Mouse (Mus musculus) heart, embryonic 13.5 days (tissue): ENCODE measurements around the gene Ilf3. TPM values are rescaled to one million over a fixed set of nuclear protein-coding genes. Genes with fewer than 3 reads are reported as not detected.

Experiments used
- ATAC-seq: fragments of 200-750 bp; cut with Nextera tagmentation; 2 replicates; pipeline ENCODE4 v1.8.0; 2017; ENCODE audit warnings: moderate TSS enrichment; ENCODE audit not compliant: insufficient number of reproducible peaks, low FRiP score, low TSS enrichment; ENCODE audit errors: extremely low read depth
- H3K27ac ChIP-seq: fragments of 300-500 bp; sonication (generic); replicated peaks from 2 replicates; pipeline ENCODE4 v1.5.1; 2015; ENCODE audit warnings: moderate library complexity, mild to moderate bottlenecking, inconsistent platforms
- H3K27me3 ChIP-seq: fragments of 300-500 bp; sonication (generic); replicated peaks from 2 replicates; pipeline ENCODE4 v1.6.1; 2015; ENCODE audit warnings: mild to moderate bottlenecking, inconsistent platforms
- H3K36me3 ChIP-seq: fragments of 300-500 bp; sonication (generic); 2 replicates; pipeline ENCODE4 v1.6.1; 2015; ENCODE audit warnings: mild to moderate bottlenecking, inconsistent platforms
- H3K4me1 ChIP-seq: fragments of 300-500 bp; sonication (generic); 2 replicates; pipeline ENCODE4 v1.6.1; 2015; ENCODE audit warnings: inconsistent platforms
- H3K4me2 ChIP-seq: fragments of 300-500 bp; sonication (generic); 2 replicates; pipeline ENCODE4 v1.6.1; 2015; ENCODE audit warnings: inconsistent platforms, mild to moderate bottlenecking, moderate library complexity
- H3K4me3 ChIP-seq: fragments of 300-500 bp; sonication (generic); 2 replicates; pipeline ENCODE4 v1.5.1; 2015; ENCODE audit warnings: moderate library complexity, mild to moderate bottlenecking, inconsistent platforms
- H3K9ac ChIP-seq: fragments of 300-500 bp; sonication (generic); 2 replicates; pipeline ENCODE4 v1.6.1; 2015; ENCODE audit warnings: inconsistent platforms, mild to moderate bottlenecking, moderate library complexity
- H3K9me3 ChIP-seq: fragments of 300-500 bp; sonication (generic); 2 replicates; pipeline ENCODE4 v1.6.1; 2016; ENCODE audit warnings: inconsistent platforms
- WGBS: fragments of 180-500 bp; shearing (Covaris S2); methylation state at CpG from one replicate; pipeline ENCODE4 v1.1.7; 2015; ENCODE audit warnings: mixed read lengths; 5-methylcytosine and 5-hydroxymethylcytosine counted together
- polyA plus RNA-seq: library from polyadenylated mRNA; unstranded; fragments of >200 nt; fragmentation: Nextera tagmentation; extraction: Ambion mirVana; gene quantifications from 2 replicates; pipeline ENCODE4 v1.2.1, GENCODE M21; 2015

The Ilf3 gene
- polyA plus RNA-seq, 1 experiment from 2014 or later: 115 TPM

DNA sequence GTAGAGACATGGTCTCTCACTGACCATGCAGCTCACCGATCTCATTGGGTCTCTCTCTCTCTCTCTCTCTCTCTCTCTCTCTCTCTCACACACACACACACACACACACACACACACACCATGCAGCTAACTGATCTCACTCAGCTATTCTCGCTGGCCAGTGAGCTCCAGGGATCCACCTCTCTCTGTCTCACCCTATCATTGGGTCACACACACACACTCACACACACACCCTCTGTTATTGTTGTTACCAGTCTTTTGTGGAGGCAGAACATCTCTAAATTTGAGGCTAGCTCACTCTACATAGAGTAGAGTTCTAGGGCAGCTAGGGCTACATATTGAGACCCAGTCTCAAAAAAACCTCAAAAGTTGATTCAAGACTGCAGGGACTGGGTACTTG is 58.9 kb downstream of the Ilf3 start:
- no peaks in the 10 kb centered on the region for H3K27me3 ChIP-seq
- WGBS: 44% methylated on average over 2 of the region's 2 CpGs
- H3K27ac ChIP-seq: no peak overlapping the region
- H3K9me3 ChIP-seq: no peaks in the 10 kb centered on the region
- peaks cover 51% of the 10 kb centered on the region for H3K4me1 ChIP-seq
- H3K9ac ChIP-seq: peak overlapping the region; percentile 92; the same call in 1 of the 2 replicates
- peak overlapping the region; percentile 83 for H3K4me2 ChIP-seq
- no peak for ATAC-seq
- H3K36me3 ChIP-seq: peaks cover 2% of the 10 kb centered on the region
- peak overlapping the region; percentile 86 for H3K4me3 ChIP-seq

DNA sequence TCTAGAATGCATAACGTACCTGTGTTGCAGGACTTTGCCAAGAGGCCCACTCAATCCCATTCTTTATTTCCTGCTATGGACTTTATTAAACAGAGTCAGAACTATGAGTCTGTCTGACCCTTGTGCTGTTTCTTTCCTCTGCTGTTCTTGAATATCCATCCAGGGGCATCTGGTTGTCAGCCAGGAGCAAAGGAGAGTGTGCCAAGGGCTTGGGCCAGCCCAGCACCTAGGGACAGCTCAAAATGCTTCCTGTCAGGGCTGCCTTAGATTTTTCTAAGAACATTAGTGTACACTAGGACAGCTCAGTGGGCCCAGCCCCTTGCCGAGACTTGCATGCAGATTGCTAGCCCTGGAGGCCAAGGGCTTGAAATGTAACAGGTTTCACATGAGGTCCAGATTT is 60.1 kb downstream of the Ilf3 start:
- H3K9ac ChIP-seq: peak overlapping the region; percentile 63
- no peaks in the 10 kb centered on the region; the same call in 1 of the 2 replicates for H3K36me3 ChIP-seq
- H3K27me3 ChIP-seq: no peaks in the 10 kb centered on the region
- H3K9me3 ChIP-seq: no peaks in the 10 kb centered on the region
- H3K27ac ChIP-seq: no peak overlapping the region
- 81% methylated on average over 2 of the region's 2 CpGs for WGBS
- no peak overlapping the region for H3K4me3 ChIP-seq
- H3K4me1 ChIP-seq: peaks cover 56% of the 10 kb centered on the region
- no peak overlapping the region for H3K4me2 ChIP-seq
- no peak for ATAC-seq

DNA sequence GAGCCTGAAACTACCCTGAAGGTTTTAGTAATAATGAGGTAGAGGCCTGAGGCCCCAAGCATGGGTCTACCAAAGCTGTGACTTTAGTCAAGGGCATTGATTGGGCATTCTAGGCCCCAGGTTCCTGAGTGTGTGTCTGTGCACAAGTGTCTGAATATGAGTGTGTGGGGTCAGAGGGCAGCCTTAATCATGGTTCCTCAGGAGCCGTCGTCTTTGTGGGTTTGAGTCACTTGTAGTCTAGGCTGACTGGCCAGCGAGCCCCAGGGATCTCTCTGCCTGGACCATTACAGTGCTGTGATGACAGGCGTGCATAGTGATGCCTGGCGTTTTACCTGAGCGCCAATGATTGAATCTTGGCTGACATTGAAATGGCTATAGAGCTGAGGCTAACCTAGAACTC is 60.5 kb downstream of the Ilf3 start:
- peaks cover 59% of the 10 kb centered on the region for H3K4me1 ChIP-seq
- H3K36me3 ChIP-seq: no peaks in the 10 kb centered on the region; the same call in 1 of the 2 replicates
- H3K4me3 ChIP-seq: no peak overlapping the region
- H3K4me2 ChIP-seq: no peak overlapping the region
- H3K9me3 ChIP-seq: no peaks in the 10 kb centered on the region
- peak overlapping the region; percentile 63; the same call in 1 of the 2 replicates for H3K9ac ChIP-seq
- ATAC-seq: no peak
- no peaks in the 10 kb centered on the region for H3K27me3 ChIP-seq
- H3K27ac ChIP-seq: no peak overlapping the region
- WGBS: 75% methylated on average over 6 of the region's 6 CpGs

DNA sequence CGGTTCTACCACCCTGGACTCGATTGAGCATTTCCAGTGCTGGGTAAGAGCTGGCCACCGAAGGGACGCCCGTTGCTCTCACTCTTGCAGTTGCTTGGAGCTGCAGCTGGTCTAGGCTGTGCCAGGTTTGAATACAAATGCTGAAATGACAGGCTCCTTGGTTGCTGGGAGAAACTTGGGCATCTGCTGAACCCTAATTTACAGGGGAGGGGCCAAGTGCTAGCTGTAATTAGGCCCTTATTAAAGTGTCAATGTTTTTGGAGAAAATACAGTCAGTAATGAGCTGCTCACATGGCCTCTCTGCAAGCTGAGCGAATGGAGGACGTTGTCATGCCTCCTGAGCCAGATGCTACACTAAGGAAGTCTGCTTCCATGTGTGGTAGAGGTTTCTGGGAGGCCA is 63.1 kb downstream of the Ilf3 start:
- peaks cover 72% of the 10 kb centered on the region for H3K4me1 ChIP-seq
- no peak overlapping the region for H3K4me2 ChIP-seq
- no peak overlapping the region for H3K4me3 ChIP-seq
- no peak for ATAC-seq
- H3K27ac ChIP-seq: no peak overlapping the region
- no peaks in the 10 kb centered on the region for H3K27me3 ChIP-seq
- no peak overlapping the region for H3K9ac ChIP-seq
- no peaks in the 10 kb centered on the region for H3K9me3 ChIP-seq
- H3K36me3 ChIP-seq: no peaks in the 10 kb centered on the region; the same call in 1 of the 2 replicates
- WGBS: 80% methylated on average over 7 of the region's 7 CpGs

DNA sequence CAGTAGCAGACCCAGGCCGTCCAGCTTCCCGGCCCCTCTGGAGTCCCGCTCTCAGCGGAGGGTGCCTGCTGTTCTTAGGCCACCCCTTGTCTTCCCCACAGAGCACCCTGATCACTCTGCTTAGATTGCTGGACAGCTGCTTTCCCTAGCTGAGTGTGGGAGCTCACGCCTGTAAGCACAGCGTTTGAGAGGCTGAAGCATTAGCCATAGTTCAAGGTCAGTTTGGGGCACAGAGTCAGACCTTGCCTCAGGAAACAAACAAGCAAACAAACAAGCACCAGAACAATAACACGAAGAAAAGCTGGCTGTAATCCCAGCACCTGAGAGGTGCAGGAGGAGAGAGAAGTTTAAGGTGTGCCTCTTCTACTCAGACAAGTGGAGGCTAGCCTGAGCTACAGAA is 64.4 kb downstream of the Ilf3 start:
- H3K4me1 ChIP-seq: peaks cover 74% of the 10 kb centered on the region
- H3K27me3 ChIP-seq: no peaks in the 10 kb centered on the region
- no peaks in the 10 kb centered on the region; the same call in 1 of the 2 replicates for H3K36me3 ChIP-seq
- H3K4me3 ChIP-seq: no peak overlapping the region
- no peak overlapping the region for H3K27ac ChIP-seq
- ATAC-seq: no peak
- WGBS: 80% methylated on average over 7 of the region's 7 CpGs
- H3K4me2 ChIP-seq: no peak overlapping the region
- H3K9ac ChIP-seq: no peak overlapping the region
- H3K9me3 ChIP-seq: no peaks in the 10 kb centered on the region

DNA sequence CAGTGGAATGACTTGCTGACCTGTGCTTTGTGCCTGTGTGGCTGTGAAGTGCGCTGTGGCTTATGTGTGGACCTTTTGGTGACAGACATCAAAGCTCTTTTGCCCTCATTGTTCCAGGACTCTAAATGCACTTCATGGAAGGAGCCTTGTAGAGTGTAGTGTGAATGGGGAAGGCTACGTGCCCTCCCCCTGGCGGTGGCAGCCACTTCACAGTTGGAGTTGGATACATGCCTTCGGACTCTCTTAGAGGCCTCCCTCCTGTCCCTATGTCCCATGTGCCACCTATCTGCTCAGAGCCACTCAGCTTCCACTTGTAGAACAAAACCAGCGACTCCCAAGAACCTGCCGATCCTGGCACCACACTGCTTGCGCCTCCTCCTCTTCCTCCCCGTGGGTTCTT is 66.1 kb downstream of the Ilf3 start:
- H3K4me3 ChIP-seq: no peak overlapping the region
- H3K9me3 ChIP-seq: no peaks in the 10 kb centered on the region
- H3K9ac ChIP-seq: no peak overlapping the region; the same call in 1 of the 2 replicates
- no peak for ATAC-seq
- H3K27me3 ChIP-seq: no peaks in the 10 kb centered on the region
- H3K4me1 ChIP-seq: peaks cover 78% of the 10 kb centered on the region
- H3K27ac ChIP-seq: peak overlapping the region; percentile 63; the same call in 1 of the 2 replicates
- no peaks in the 10 kb centered on the region; the same call in 1 of the 2 replicates for H3K36me3 ChIP-seq
- no peak overlapping the region for H3K4me2 ChIP-seq
- 74% methylated on average over 8 of the region's 8 CpGs for whole genome bisulfite sequencing

DNA sequence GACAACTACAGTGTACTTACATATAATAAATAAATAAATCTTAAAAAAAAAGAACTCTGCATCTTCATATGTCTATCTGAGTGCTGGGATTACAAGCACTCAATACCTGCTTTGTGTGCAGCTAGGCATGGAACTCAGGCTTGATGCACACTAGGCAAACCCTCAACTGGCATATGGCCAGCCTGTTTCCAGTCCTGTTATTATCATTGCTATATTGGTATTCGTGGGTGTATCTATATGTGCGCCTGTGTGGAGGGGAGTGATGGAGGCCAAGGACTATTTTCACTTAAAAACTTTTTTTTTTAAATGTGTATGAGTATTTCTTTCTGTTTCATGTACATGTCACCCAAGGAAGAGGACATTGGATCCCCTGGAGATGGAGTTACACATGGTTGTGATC is 66.7 kb downstream of the Ilf3 start:
- ATAC-seq: no peak
- no peaks in the 10 kb centered on the region; the same call in 1 of the 2 replicates for H3K36me3 ChIP-seq
- no peak overlapping the region for H3K9ac ChIP-seq
- H3K4me3 ChIP-seq: no peak overlapping the region
- H3K27ac ChIP-seq: no peak overlapping the region
- no peaks in the 10 kb centered on the region for H3K27me3 ChIP-seq
- H3K4me2 ChIP-seq: no peak overlapping the region
- WGBS: 85% methylated on average over 2 of the region's 2 CpGs
- H3K4me1 ChIP-seq: peaks cover 81% of the 10 kb centered on the region
- no peaks in the 10 kb centered on the region for H3K9me3 ChIP-seq

DNA sequence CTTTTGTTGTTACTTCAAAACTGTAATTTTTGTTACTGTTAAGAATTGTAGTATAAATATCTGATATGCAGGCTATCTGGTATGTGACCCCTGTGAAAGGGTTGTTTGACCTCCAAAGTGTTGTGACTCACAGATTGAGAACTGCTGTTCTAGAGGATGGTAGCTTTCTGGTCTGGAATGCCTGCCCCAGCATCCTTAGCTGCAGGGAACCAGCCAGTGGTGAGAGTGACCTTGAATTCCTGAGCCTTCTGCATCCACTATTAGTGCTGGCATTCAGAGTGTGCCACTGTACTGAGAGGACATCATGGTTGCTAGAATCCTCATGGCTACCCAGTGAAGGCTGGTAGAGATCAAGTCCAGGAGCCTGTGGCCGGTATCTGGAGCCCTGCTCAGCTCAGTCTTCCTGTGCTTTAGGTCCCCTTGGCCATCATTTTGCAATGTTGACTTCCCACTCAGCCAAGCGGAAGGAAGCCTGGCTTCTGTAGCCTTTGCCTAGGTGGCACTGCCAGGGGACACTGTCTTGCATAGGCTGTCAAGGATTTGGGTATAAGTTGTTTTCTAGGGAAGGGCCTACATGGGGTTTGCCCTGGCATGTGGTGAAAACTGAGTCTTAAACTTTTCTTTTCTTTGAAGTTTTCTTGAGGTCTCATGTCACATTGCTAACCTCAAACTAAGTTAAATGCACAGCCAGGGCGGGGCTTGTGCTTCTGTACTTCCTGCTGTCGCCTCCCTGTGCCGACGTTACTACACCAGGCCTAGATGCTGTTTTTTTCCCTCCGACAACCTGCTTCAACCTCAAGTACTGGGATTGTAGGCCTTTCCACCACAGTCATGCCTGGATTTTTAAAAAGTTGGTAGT is 68.3 kb downstream of the Ilf3 start:
- H3K9me3 ChIP-seq: no peaks in the 10 kb centered on the region
- H3K36me3 ChIP-seq: no peaks in the 10 kb centered on the region; the same call in 1 of the 2 replicates
- no peak for ATAC-seq
- peaks cover 75% of the 10 kb centered on the region for H3K4me1 ChIP-seq
- WGBS: 76% methylated on average over 7 of the region's 7 CpGs
- H3K27ac ChIP-seq: peak overlapping the region; percentile 80
- H3K4me2 ChIP-seq: no peak overlapping the region
- peak overlapping the region; percentile 24; the same call in 1 of the 2 replicates for H3K9ac ChIP-seq
- H3K4me3 ChIP-seq: no peak overlapping the region
- no peaks in the 10 kb centered on the region for H3K27me3 ChIP-seq

DNA sequence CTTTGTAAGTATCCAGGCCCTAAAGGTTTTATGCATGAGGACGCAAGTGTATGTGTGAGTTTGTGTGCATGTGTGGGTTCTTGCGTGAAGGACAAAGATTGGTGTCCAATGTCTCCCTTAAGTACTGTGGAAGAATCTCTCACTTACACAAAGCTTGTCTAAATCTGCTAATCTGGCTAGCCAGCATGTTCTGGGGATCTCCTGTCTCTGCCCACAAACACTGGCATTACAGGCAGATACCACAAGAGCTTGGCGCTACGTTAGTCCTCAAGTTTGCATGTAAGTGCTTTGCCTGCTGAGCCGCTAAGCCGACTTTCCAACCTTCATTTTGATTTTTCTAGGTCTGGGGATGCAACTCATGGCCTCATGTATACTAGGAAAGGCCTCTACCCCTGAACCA is 69.9 kb downstream of the Ilf3 start:
- H3K9ac ChIP-seq: no peak overlapping the region
- H3K36me3 ChIP-seq: no peaks in the 10 kb centered on the region
- ATAC-seq: no peak
- peaks cover 65% of the 10 kb centered on the region for H3K4me1 ChIP-seq
- H3K4me3 ChIP-seq: no peak overlapping the region
- no peaks in the 10 kb centered on the region for H3K27me3 ChIP-seq
- WGBS: 88% methylated on average over 6 of the region's 6 CpGs
- peak overlapping the region; percentile 0; the same call in 1 of the 2 replicates for H3K4me2 ChIP-seq
- peak overlapping the region; percentile 51 for H3K27ac ChIP-seq
- H3K9me3 ChIP-seq: no peaks in the 10 kb centered on the region

DNA sequence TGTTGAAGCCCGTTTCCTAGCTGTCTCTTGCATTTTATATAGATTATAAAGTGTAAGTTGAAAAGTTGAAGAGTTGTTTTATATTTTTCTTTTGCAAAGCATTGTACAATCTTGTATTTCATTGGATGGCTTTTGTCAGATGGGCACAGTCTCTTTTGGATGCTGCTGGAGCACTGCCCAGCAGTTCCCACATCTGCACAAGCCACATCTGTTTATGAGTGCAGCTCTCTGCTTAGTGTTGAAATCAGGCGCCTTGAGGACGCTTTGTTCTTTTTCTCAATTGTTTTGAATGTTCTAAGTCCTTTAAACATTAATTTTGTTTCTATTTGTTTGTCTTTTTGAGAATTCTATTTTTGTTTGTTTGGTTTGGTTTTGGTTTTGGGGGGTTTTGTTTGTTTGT is 70.5 kb downstream of the Ilf3 start:
- peaks cover 62% of the 10 kb centered on the region for H3K4me1 ChIP-seq
- 62% methylated on average over 3 of the region's 3 CpGs for WGBS
- ATAC-seq: no peak

DNA sequence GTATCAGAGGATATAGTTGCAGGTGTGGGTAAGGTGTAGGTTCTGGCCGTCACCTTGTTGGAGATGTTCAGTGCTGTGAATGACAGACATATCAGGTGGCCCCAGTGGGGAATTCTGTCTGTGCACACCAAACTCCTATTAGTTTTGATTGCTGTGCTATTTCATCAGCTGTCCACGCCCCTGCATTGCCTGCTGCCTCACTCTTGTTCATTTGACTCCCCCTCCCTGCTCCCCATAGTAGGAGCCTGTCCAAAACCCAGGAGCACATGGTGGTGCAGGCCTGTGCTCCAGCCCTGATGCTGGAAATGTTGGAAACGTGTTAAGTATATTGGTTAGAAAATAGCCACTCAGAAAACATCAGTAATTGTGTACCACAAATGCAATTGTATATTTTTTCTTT is 71.8 kb downstream of the Ilf3 start:
- no peak overlapping the region for H3K4me3 ChIP-seq
- peaks cover 3% of the 10 kb centered on the region for H3K36me3 ChIP-seq
- no peaks in the 10 kb centered on the region for H3K9me3 ChIP-seq
- no peak for ATAC-seq
- H3K9ac ChIP-seq: 0 out of 2 replicates have a peak overlapping the region, but pooled peaks have one; percentile 24
- H3K27ac ChIP-seq: peak overlapping the region; percentile 8; the same call in 1 of the 2 replicates
- H3K27me3 ChIP-seq: no peaks in the 10 kb centered on the region
- H3K4me2 ChIP-seq: no peak overlapping the region
- WGBS: 69% methylated on average over 3 of the region's 3 CpGs
- H3K4me1 ChIP-seq: peaks cover 49% of the 10 kb centered on the region

More for the DNA sequence above, 70.5 kb downstream of the Ilf3 start:
- no peak overlapping the region for H3K9ac ChIP-seq
- H3K36me3 ChIP-seq: no peaks in the 10 kb centered on the region
- H3K27me3 ChIP-seq: no peaks in the 10 kb centered on the region
- H3K27ac ChIP-seq: no peak overlapping the region; the same call in 1 of the 2 replicates
- H3K9me3 ChIP-seq: no peaks in the 10 kb centered on the region
- H3K4me2 ChIP-seq: no peak overlapping the region
- no peak overlapping the region for H3K4me3 ChIP-seq
